Mouse (Mus musculus): ENCODE results near the gene Ppp1r12a.

Ppp1r12a gene

GRCm38 (mm10) chr10:108331784-108332561, 170.0 kb downstream of the Ppp1r12a start, which contains the start of gene Pawr:
Pawr (plus strand) TSS chr10:108332121.
- no peak for DNase-seq (ENCODE audit: extremely low read depth, low read depth, low spot score)

GRCm38 (mm10) chr10:108332571-108333541, 170.9 kb downstream of the Ppp1r12a start:
- DNase-seq (ENCODE audit: extremely low read depth, low read depth, low spot score) = no peak

GRCm38 (mm10) chr10:108333642-108334041, 171.6 kb downstream of the Ppp1r12a start:
- no peak for DNase-seq (ENCODE audit: extremely low read depth, low read depth, low spot score)

All from fat pad, adult 2 months (tissue).